Mouse (Mus musculus): ENCODE results near the gene Lgmn.

GRCm38 (mm10) chr12:102443676-102444075, 4.1 kb upstream of the Lgmn start:
- TF ChIP-seq CTCF (IDR thresholded peaks at IDR 0.05; ENCODE audit: extremely low read depth, insufficient read length, insufficient replicate concordance, low read depth, low read length) = no peak
- TF ChIP-seq POLR2A (IDR thresholded peaks at IDR 0.05; ENCODE audit: low read depth, low read length) = no peak
